Mouse (Mus musculus): Measurements from ENCODE around the gene Gm21904. TPM values are rescaled to one million over a fixed set of nuclear protein-coding genes. Genes with fewer than 3 reads are reported as not detected.

Gene Gm21904
- polyA plus RNA-seq (2015; fragmentation: Nextera tagmentation; extraction: Ambion mirVana): not detected in 2 replicates

GRCm38 (mm10) chrY:17846166-17846565, at the start of gene Gm21904:
Gene Gm21904, minus strand, starts transcription at chrY:17846266.

GRCm38 (mm10) chrY:17874441-17874840, 28.4 kb upstream of the Gm21904 start, which contains the start of the genes Gm20772 and Gm20831:
Gene Gm20772, plus strand, starts transcription at chrY:17874741.
Gene Gm20831, plus strand, starts transcription at chrY:17874741.

Other genes with a start within 250 kb of the Gm21904 start
- not detected in 2 replicates for gene Gm20772, start 28.5 kb upstream of the Gm21904 start, polyA plus RNA-seq (2015; fragmentation: Nextera tagmentation; extraction: Ambion mirVana)
- gene Gm20831, start 28.5 kb upstream of the Gm21904 start, polyA plus RNA-seq (2015; fragmentation: Nextera tagmentation; extraction: Ambion mirVana): not detected in 2 replicates
- gene Srsy, start 91.1 kb upstream of the Gm21904 start, polyA plus RNA-seq (2015; fragmentation: Nextera tagmentation; extraction: Ambion mirVana): not detected in 2 replicates
- not detected in 2 replicates for gene Gm21764, start 215.5 kb upstream of the Gm21904 start, polyA plus RNA-seq (2015; fragmentation: Nextera tagmentation; extraction: Ambion mirVana)
- gene Ssty1, start 242.8 kb upstream of the Gm21904 start, polyA plus RNA-seq (2015; fragmentation: Nextera tagmentation; extraction: Ambion mirVana): not detected in 2 replicates